Mouse (Mus musculus): Measurements from ENCODE around the gene Hmga2.
"Not testable (repeated sequence)": the region's sequence is repeated elsewhere in the genome, so short reads cannot be mapped to it uniquely, and the experiment has no call there.

The Hmga2 gene

DNA sequence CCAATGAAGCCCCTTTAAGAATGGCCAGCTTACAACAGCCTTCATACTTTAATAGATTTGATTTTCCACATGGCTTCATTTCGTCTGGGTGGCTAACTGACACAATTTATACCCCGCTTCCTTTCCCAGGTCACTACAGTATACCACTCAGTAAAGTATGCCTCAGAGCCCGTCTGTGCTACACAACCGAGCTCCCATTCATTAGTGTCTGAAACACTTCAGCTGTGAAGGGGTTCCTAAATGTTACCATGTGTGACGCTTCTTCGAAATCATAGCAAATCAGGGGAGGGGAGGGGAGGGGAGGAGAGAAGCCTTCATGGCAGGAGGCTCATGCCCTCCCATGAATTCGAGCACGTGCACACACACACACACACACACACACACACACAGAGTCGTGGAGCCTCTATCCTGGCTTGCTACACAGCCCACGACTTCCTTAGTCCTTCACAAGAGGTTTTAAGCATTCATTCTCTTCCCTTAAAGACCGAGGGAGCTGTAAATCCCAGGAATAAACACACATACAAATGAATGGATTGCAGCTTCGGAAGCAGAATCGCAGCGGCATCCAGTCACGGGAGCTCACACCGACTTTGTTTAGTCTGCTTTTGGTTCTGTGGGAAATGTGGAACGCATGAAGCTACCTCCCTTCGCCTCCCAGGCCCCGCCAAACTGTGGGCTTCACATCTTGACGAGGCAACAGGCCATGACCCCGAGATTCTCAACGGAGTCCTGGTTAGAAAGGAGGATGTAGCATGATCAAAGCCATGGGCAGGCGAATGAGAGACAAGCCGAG is 110.7 kb downstream of the Hmga2 start:
- ATAC-seq (ENCODE audit: insufficient number of reproducible peaks, low FRiP score, low TSS enrichment): no peak

GRCm38 (mm10) chr10:120363983-120364582 is 112.2 kb downstream of the Hmga2 start:
- no peak for ATAC-seq (ENCODE audit: insufficient number of reproducible peaks, low FRiP score, low TSS enrichment)

DNA sequence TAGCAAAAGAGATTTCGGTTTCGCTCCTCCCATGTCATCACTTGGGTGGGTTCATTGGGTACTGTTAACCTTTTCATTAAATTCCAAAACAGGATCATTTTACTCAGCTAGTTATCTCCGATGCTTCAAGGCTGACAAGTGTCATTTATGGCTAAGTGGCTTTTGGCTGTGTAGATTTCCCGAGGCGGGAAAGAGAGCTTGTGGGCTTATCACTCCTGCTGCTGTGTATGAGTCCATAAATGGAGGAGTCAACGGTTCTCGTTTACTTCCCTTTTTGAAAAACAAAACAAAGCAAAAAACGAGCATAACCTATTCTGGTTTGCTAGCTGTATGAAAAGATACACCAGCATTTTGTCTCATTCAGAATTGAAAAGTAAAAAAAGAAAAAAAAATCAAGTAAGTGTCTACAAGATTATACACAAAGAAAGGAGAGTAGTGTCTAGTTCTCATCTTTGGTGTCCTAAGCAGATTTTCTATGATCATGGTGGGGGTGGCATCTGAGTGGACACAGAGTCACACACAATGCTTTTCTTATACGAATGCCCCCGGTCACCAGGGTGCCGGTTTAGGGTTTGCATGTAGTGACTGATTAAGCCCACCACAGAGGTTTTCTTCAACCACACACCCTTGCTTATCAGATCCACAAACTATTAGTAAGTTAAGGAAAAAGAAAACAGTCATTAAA is 112.8 kb downstream of the Hmga2 start:
- ATAC-seq (ENCODE audit: insufficient number of reproducible peaks, low FRiP score, low TSS enrichment): not testable (repeated sequence)

DNA sequence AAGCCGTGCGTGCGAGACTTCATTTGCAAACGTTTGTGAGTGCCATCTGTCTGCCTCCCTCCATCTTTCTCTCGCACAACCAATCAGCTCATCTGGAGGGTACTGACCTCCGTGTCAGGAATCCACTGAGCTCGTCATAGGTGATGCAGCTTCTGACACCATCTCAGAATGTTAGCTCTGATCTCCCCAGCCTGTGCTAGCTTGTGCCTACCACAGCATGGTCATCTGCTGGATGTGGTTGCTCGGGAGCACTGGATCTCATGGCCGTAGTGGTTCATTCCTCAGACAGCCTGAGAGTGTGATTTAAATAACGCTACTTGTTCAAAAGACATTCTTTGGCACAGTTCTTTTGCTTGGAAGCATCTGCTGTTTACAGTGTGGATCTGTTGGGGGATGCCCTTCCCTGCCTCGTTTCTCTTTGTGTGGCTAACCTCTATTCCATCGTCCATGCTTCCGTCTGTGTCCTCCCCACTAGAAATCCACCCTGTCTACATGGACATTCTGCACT is 121.7 kb downstream of the Hmga2 start:
- no peak for ATAC-seq (ENCODE audit: insufficient number of reproducible peaks, low FRiP score, low TSS enrichment)

GRCm38 (mm10) chr10:120345325-120345724 is 130.9 kb downstream of the Hmga2 start:
- no peak for ATAC-seq (ENCODE audit: insufficient number of reproducible peaks, low FRiP score, low TSS enrichment)

DNA sequence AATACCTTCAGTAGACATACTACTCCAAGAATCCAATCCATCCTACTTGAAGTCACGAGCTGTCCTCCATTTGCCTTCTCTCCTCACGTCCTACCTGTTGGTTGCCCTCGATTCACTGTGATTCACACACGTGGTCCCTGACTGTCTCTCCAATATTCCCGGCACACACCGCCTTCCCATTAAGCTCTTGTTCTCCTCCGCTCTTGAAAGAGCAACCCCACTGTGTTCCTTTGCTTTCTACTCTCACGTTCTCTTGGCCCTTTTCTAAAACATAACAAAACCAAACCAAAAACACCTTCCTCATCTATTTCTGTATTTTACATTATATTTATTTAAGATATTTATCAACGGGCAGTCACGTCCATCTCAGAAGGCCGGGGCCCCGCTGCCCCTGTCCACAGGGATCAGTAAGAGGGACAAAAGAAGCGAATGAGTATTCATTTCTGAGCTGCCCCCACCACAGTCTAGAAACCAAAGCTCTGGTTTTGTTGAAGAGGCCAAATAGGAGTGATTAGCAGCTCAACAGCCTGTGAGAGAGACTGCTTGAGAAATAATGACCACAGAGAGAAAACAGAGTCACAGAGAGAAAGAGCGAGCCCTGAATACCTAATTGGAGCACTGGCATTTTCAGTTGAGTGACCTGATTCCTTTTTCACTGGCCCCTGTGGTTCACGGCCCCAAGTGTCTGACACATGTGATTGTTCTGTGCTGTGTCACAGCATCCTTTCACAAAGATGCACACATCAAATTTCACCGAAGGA is 131.5 kb downstream of the Hmga2 start:
- no peak for ATAC-seq (ENCODE audit: insufficient number of reproducible peaks, low FRiP score, low TSS enrichment)

GRCm38 (mm10) chr10:120339906-120340305 is 136.4 kb downstream of the Hmga2 start:
- ATAC-seq (ENCODE audit: insufficient number of reproducible peaks, low FRiP score, low TSS enrichment): not testable (repeated sequence)

DNA sequence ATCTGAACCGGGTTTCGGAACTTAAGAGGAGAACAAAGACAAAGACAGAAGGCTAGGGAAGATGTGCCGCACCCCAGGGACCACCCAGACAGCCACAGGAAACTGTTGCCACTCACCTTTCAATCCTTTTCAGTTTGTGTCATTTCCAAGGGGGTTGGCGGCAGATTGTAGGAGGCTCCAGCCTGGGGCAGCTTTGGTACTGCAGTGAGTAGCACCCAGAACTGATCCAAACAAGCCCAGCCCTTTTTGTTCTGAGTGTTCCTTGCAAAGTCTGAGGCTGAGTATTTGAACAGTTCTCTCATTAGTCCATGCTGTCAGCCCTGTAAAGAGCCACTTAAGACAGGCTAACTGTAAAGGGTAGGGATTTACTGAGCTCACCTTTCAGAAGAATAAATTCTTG is 136.9 kb downstream of the Hmga2 start:
- ATAC-seq (ENCODE audit: insufficient number of reproducible peaks, low FRiP score, low TSS enrichment): no peak

GRCm38 (mm10) chr10:120338841-120339240 is 137.4 kb downstream of the Hmga2 start:
- ATAC-seq (ENCODE audit: insufficient number of reproducible peaks, low FRiP score, low TSS enrichment): no peak

- not testable (repeated sequence) for ATAC-seq (ENCODE audit: insufficient number of reproducible peaks, low FRiP score, low TSS enrichment)
Measured at GRCm38 (mm10) chr10:120338431-120338830, 137.8 kb downstream of the Hmga2 start.

GRCm38 (mm10) chr10:120327946-120328345 is 148.3 kb downstream of the Hmga2 start:
- ATAC-seq (ENCODE audit: insufficient number of reproducible peaks, low FRiP score, low TSS enrichment): no peak

- no peak for ATAC-seq (ENCODE audit: insufficient number of reproducible peaks, low FRiP score, low TSS enrichment)
Measured at GRCm38 (mm10) chr10:120323584-120324203, 152.6 kb downstream of the Hmga2 start.

DNA sequence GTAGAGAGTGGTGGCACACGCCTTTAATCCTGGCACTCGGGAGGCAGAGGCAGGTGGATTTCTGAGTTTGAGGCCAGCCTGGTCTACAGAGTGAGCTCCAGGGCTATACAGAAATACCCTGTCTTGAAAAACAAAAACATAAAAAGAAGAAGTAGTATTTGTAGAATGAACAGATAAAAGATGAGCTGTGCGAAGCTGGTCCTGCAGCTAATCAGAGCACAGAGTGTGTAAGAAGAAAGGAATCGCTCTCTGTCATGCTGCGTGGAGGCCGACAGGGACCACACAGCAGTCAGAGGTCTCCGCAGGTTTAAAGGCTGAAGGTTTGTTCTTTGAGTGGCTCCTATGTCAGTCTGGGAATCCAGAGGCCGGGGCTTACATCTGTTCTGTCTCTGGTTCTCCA is 153.5 kb downstream of the Hmga2 start:
- no peak for ATAC-seq (ENCODE audit: insufficient number of reproducible peaks, low FRiP score, low TSS enrichment)

DNA sequence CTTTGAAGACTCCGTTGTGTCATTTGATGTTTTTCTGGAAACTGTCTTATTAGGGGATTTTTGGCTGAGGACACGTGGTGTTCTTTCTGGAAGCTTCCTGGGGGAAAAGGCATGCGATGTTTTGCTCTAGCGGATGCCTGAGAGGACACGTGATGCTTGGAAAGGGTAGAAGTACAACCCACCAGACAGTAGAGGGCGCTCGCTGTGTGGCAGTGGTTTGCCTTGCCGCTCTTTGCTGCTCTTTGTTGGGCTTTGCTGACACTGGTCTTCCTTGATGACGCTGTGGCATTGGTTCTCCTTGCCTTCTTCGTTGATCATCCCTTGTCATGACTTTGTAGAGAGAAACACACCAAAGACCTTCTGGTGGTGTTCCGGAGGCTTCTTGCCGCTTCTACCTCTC is 156.7 kb downstream of the Hmga2 start:
- ATAC-seq (ENCODE audit: insufficient number of reproducible peaks, low FRiP score, low TSS enrichment): no peak

Data from cerebellum, adult (tissue).